Mouse (Mus musculus): ENCODE data around the gene Cldn7. TPM values are rescaled to one million over a fixed set of nuclear protein-coding genes. Genes with fewer than 3 reads are reported as not detected.

The Cldn7 gene
- polyA plus RNA-seq, 1 experiment from 2014 or later: 2.4 TPM

- 15% methylated on average over 5 of the region's 5 CpGs for WGBS (ENCODE audit: insufficient replicate concordance)
These were observed 2.7 kb upstream of the Cldn7 start for GRCm38 (mm10) chr11:69961841-69962240.

DNA sequence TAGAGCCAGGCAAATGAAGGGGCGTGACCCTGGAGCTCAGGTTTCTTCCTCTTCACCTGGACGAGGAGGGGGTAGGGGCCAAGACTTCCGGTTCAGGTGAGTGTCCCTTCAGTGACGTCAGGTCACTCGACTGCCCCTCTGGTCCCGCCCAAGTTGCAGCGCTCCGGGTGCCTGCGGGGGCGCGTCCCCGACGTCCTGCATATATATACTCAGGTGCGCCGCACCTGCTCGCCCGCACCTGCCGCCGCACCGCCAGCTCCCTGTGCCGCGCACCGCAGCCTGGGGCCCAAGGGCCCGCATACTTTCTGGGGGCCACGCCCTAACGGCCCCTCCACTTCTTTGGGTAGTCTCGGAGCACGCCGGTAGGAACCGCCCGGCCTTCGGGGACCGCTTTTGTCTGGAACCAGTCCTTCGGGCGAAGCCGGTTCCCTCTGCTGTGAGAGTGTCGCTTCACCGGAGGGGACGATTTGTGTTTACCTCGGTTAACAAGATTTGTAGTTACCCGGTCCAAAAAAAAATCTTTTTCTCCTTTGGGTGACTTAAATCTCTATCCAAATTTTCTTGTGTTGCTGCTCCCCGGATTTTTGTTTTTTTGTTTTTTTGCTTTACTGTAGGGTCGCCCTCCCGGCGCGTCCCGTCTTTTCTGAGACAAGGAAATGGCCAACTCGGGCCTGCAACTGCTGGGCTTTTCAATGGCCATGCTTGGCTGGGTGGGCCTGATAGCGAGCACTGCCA, 859 bp downstream of the Cldn7 start:
- peaks cover 81% of the 10 kb centered on the region for H3K27me3 ChIP-seq

More at GRCm38 (mm10) chr11:69961841-69962240, 2.7 kb upstream of the Cldn7 start:
- no peak overlapping the region for H3K4me3 ChIP-seq (replicated peaks)
- DNase-seq: no peak
- ATAC-seq (ENCODE audit: low read depth): no peak
- no peak overlapping the region for H3K27ac ChIP-seq
- peaks cover 19% of the 10 kb centered on the region for H3K4me1 ChIP-seq (replicated peaks)
- peaks cover 92% of the 10 kb centered on the region for H3K27me3 ChIP-seq
- no peak overlapping the region for H3K4me2 ChIP-seq
- no peak overlapping the region for H3K9ac ChIP-seq
- no peaks in the 10 kb centered on the region for H3K36me3 ChIP-seq
- H3K9me3 ChIP-seq (replicated peaks): no peaks in the 10 kb centered on the region

DNA sequence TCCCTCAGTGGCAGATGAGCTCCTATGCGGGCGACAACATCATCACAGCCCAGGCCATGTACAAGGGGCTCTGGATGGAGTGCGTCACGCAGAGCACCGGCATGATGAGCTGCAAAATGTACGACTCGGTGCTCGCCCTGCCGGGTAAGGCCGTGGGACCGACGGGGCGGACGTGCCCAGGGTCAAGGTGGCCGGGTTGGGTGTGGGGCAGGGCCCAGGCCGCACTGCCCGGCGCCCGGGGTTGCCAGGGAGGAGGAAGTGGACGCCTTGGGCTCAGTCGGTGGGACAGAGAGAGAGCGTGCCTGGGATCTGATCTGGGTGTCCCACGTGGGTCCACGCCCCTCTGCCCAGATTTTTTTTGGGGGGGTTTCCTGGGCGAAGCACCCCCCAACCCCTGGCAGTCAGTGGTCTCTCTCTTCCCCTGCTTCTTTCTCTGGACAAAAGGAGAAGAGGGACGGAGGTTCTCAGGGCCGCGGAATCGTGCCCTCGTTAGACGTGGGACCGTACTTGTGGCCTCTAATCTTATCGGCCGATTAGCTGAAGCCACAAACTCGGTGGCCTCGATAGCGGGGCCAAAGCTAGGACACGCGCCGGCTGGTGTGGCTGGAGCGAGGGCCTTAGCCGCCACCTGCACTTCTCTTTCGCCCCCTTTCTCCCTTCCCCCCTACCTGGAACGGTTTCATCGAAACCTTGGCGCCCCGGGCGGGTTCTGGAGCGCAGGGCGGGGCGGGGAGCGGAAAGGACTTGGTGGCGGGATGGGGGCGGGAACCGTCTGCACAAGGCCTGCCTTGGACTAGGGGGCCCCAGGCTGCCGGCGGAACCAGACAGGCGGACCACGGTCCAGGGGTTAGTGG, 1.7 kb downstream of the Cldn7 start:
- Histone ChIP-seq H3K9ac (0 out of 2 replicates have a peak overlapping the region, but pooled peaks have one; percentile 15), H3K4me1 (replicated peaks) (peaks cover 29% of the 10 kb centered on the region), H3K36me3 (peaks cover 27% of the 10 kb centered on the region), H3K9me3 (replicated peaks) (no peaks in the 10 kb centered on the region), H3K4me3 (replicated peaks) (peak overlapping the region; percentile 47), H3K4me2 (peak overlapping the region; percentile 68), H3K27me3 (peaks cover 74% of the 10 kb centered on the region), H3K27ac (no peak overlapping the region)
- WGBS (ENCODE audit: insufficient replicate concordance): 2% methylated on average over 59 of the region's 59 CpGs
- DNase-seq (no peak), ATAC-seq (ENCODE audit: low read depth) (peak; percentile 63)

More for the DNA sequence above, 859 bp downstream of the Cldn7 start:
- no peak for DNase-seq
- no peaks in the 10 kb centered on the region for H3K9me3 ChIP-seq (replicated peaks)
- peak overlapping the region; percentile 47 for H3K4me3 ChIP-seq (replicated peaks)
- H3K27ac ChIP-seq: no peak overlapping the region
- 3% methylated on average over 49 of the region's 49 CpGs for WGBS (ENCODE audit: insufficient replicate concordance)
- H3K36me3 ChIP-seq: peaks cover 23% of the 10 kb centered on the region
- peaks cover 29% of the 10 kb centered on the region for H3K4me1 ChIP-seq (replicated peaks)
- H3K4me2 ChIP-seq: peak overlapping the region; percentile 68
- H3K9ac ChIP-seq: no peak overlapping the region
- no peak for ATAC-seq (ENCODE audit: low read depth)

GRCm38 (mm10) chr11:69966860-69967517, 2.4 kb downstream of the Cldn7 start:
- Histone ChIP-seq H3K27me3 (peaks cover 67% of the 10 kb centered on the region), H3K9ac (0 out of 2 replicates have a peak overlapping the region, but pooled peaks have one; percentile 15), H3K4me2 (peak overlapping the region; percentile 68), H3K36me3 (peaks cover 32% of the 10 kb centered on the region), H3K4me3 (replicated peaks) (peak overlapping the region; percentile 47), H3K9me3 (replicated peaks) (no peaks in the 10 kb centered on the region), H3K4me1 (replicated peaks) (peaks cover 29% of the 10 kb centered on the region), H3K27ac (no peak overlapping the region)
- 28% methylated on average over 17 of the region's 17 CpGs for whole genome bisulfite sequencing (ENCODE audit: insufficient replicate concordance)
- DNase-seq (no peak), ATAC-seq (ENCODE audit: low read depth) (0 out of 2 replicates have a peak, but pooled peaks have one; percentile 4)

- H3K27ac ChIP-seq: no peak overlapping the region
- no peaks in the 10 kb centered on the region for H3K9me3 ChIP-seq (replicated peaks)
- H3K27me3 ChIP-seq: peaks cover 48% of the 10 kb centered on the region
- no peak for DNase-seq
- H3K4me2 ChIP-seq: no peak overlapping the region
- H3K9ac ChIP-seq: no peak overlapping the region
- 67% methylated on average over 4 of the region's 4 CpGs for WGBS (ENCODE audit: insufficient replicate concordance)
- no peak for ATAC-seq (ENCODE audit: low read depth)
- H3K4me1 ChIP-seq (replicated peaks): peaks cover 29% of the 10 kb centered on the region
- no peak overlapping the region for H3K4me3 ChIP-seq (replicated peaks)
- H3K36me3 ChIP-seq: peaks cover 50% of the 10 kb centered on the region
These were observed 4.2 kb downstream of the Cldn7 start for GRCm38 (mm10) chr11:69968793-69969192.

DNA sequence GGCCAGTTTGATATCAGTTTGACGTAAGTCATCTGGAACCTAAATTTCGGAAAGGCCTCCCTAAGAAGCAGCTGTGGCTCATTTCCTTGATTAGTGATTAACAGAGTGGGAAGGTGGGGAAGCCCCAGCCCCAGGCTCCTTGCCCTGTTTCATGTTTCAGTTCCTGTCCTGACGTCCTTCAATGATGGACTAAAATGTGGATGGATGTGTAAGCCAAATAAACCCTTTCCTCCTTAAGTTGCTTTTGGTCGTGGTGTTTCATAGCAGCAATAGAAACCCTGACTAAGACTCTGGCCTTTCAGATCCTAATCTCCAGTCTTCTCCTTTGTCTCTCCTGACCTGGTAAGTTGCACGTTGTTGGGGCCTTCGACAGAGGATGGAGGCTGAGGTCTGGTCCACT, 5.6 kb downstream of the Cldn7 start:
- Histone ChIP-seq H3K9ac (no peak overlapping the region), H3K4me2 (no peak overlapping the region), H3K27ac (no peak overlapping the region), H3K27me3 (peaks cover 34% of the 10 kb centered on the region), H3K9me3 (replicated peaks) (no peaks in the 10 kb centered on the region), H3K4me1 (replicated peaks) (peaks cover 26% of the 10 kb centered on the region), H3K4me3 (replicated peaks) (no peak overlapping the region), H3K36me3 (peaks cover 64% of the 10 kb centered on the region)
- DNase-seq: no peak
- 74% methylated on average over 6 of the region's 6 CpGs for WGBS (ENCODE audit: insufficient replicate concordance)
- no peak for ATAC-seq (ENCODE audit: low read depth)

DNA sequence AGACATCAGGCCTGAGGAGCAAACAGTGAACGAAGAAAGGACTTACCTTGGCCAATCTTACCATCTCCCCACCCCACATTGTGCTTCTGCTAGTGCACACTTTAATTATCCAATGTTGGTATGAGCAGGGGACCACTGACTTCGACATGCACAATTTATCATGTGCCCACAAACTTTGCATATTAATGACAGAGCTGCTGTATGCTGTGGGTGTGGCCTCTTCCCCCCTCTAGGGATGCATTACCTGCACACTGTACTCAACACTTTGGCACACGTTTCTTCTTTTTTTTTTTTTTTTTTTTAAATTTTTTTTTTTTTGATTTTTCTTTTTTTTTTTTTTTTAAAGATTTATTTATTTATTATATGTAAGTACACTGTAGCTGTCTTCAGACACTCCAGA, 6.2 kb downstream of the Cldn7 start:
- Histone ChIP-seq H3K9ac (no peak overlapping the region), H3K4me3 (replicated peaks) (no peak overlapping the region), H3K4me1 (replicated peaks) (peaks cover 21% of the 10 kb centered on the region), H3K27ac (no peak overlapping the region), H3K36me3 (peaks cover 66% of the 10 kb centered on the region), H3K27me3 (peaks cover 29% of the 10 kb centered on the region), H3K9me3 (replicated peaks) (no peaks in the 10 kb centered on the region), H3K4me2 (no peak overlapping the region)
- WGBS (ENCODE audit: insufficient replicate concordance): 57% methylated on average over 3 of the region's 3 CpGs
- DNase-seq: no peak
- no peak for ATAC-seq (ENCODE audit: low read depth)

GRCm38 (mm10) chr11:69974907-69975306, 10.3 kb downstream of the Cldn7 start:
- Histone ChIP-seq H3K9ac (no peak overlapping the region), H3K4me2 (no peak overlapping the region), H3K4me3 (replicated peaks) (no peak overlapping the region), H3K27ac (no peak overlapping the region), H3K9me3 (replicated peaks) (no peaks in the 10 kb centered on the region), H3K27me3 (no peaks in the 10 kb centered on the region), H3K4me1 (replicated peaks) (peaks cover 12% of the 10 kb centered on the region), H3K36me3 (peaks cover 71% of the 10 kb centered on the region)
- no peak for ATAC-seq (ENCODE audit: low read depth)
- 78% methylated on average over 2 of the region's 2 CpGs for WGBS (ENCODE audit: insufficient replicate concordance)
- no peak for DNase-seq

DNA sequence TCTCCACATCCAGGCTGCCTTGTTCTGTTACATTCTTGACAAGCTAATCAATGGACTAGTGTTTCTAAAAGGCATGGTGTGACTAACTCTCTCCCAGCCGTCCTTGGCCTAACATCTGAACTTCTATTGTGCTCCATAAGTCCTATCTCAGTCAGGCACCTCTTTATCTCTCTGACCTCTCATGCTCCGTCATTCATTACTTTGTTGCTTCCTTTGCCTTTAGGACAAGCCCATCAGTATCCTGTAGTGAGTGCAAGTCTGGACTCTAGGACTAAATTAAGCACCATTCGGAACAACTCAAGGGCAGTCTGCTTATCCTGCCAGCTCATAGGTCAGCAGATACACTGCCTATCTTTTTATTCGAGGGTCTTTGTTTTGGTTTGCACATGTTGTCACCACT, 11.7 kb downstream of the Cldn7 start:
- H3K9ac ChIP-seq: no peak overlapping the region
- H3K4me2 ChIP-seq: no peak overlapping the region
- no peak for DNase-seq
- no peak overlapping the region for H3K4me3 ChIP-seq (replicated peaks)
- peaks cover 12% of the 10 kb centered on the region for H3K4me1 ChIP-seq (replicated peaks)
- peaks cover 62% of the 10 kb centered on the region for H3K36me3 ChIP-seq
- no peaks in the 10 kb centered on the region for H3K27me3 ChIP-seq
- no peaks in the 10 kb centered on the region for H3K9me3 ChIP-seq (replicated peaks)
- no peak overlapping the region for H3K27ac ChIP-seq
- WGBS (ENCODE audit: insufficient replicate concordance): 61% methylated on average over 4 of the region's 4 CpGs
- no peak for ATAC-seq (ENCODE audit: low read depth)

GRCm38 (mm10) chr11:69979827-69980195, 15.2 kb downstream of the Cldn7 start:
- WGBS (ENCODE audit: insufficient replicate concordance): 1% methylated on average over 16 of the region's 16 CpGs
- Histone ChIP-seq H3K4me1 (replicated peaks) (peaks cover 36% of the 10 kb centered on the region), H3K36me3 (peaks cover 48% of the 10 kb centered on the region), H3K4me2 (peak overlapping the region; percentile 95), H3K9me3 (replicated peaks) (no peaks in the 10 kb centered on the region), H3K27me3 (no peaks in the 10 kb centered on the region), H3K9ac (peak overlapping the region; percentile 99), H3K27ac (peak overlapping the region; percentile 98), H3K4me3 (replicated peaks) (peak overlapping the region; percentile 99)
- ATAC-seq (ENCODE audit: low read depth) (peak; percentile 30), DNase-seq (no peak)
